Mouse (Mus musculus) liver, embryonic 14.5 days (tissue): Measurements from ENCODE around the gene Wwc2.

Experiments
- CTCF ChIP-seq: IDR thresholded peaks from 2 replicates; pipeline ENCODE4 v1.5.1; 2016; ENCODE audit warnings: antibody characterized with exemption, low read depth, control low read depth
- EP300 ChIP-seq: IDR thresholded peaks from 2 replicates; pipeline ENCODE4 v1.6.1; 2016; ENCODE audit warnings: antibody characterized with exemption, low read depth

DNA sequence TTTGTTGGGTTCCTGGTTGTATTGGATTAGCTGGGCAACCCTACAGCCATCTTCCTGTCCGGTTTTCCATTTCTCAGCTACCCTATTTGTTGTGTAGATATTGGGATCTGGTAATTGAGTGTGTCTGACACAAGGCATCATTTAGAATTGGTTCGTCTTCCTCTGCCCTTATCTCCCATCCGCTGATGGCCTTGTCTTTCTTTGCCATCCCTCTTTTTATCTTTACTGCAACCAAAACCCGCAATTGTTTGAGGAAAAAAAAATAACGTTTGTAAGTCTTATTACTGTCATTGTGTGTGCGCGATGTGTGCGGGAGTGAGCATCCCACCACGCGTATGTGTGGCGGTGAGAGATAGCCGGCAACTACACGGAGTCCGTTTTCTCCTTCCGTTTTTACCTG, 18.7 kb upstream of the Wwc2 start:
- TF ChIP-seq EP300 (no peak), CTCF (no peak)
